Mouse (Mus musculus): Measurements from ENCODE around the gene Fkbp2. TPM values are rescaled to one million over a fixed set of nuclear protein-coding genes. Genes with fewer than 3 reads are reported as not detected.

The Fkbp2 gene
- polyA plus RNA-seq (2015; fragmentation: Illumina TruSeq; extraction: RNeasy Lipid Tissue Mini Kit (QIAGEN cat#74804); ENCODE audit: low read depth, low replicate concordance), result 240 TPM

GRCm38 (mm10) chr19:6980381-6981093, at the start of gene Fkbp2:
Fkbp2 (minus strand) TSS chr19:6980501.

GRCm38 (mm10) chr19:7019191-7019590, 38.9 kb upstream of the Fkbp2 start, which contains the start of gene Fermt3:
Fermt3 (minus strand) TSS chr19:7019469.

GRCm38 (mm10) chr19:6996006-6996405, 15.7 kb upstream of the Fkbp2 start, which contains the start of the genes Nudt22 and Trpt1:
Nudt22 (minus strand) TSS chr19:6996117.
Trpt1 (plus strand) TSS chr19:6996131.

GRCm38 (mm10) chr19:6992011-6992858, 11.9 kb upstream of the Fkbp2 start, which contains the start of gene Dnajc4:
Dnajc4 (minus strand) TSS chr19:6992572.

GRCm38 (mm10) chr19:6987061-6987903, 7.0 kb upstream of the Fkbp2 start, which contains the start of gene Vegfb:
Vegfb (minus strand) TSS chr19:6987651.

GRCm38 (mm10) chr19:6975537-6976521, 4.5 kb downstream of the Fkbp2 start, which contains the start of gene Plcb3:
Plcb3 (minus strand) TSS chr19:6976470.

GRCm38 (mm10) chr19:6974211-6975205, 5.8 kb downstream of the Fkbp2 start, which contains the start of gene Ppp1r14b:
Ppp1r14b (plus strand) TSS chr19:6974968.

GRCm38 (mm10) chr19:6942249-6942691, 38.0 kb downstream of the Fkbp2 start, which contains the start of gene Gpr137:
Gpr137 (minus strand) TSS chr19:6942480.

GRCm38 (mm10) chr19:6941372-6942248, 38.7 kb downstream of the Fkbp2 start, which contains the start of gene Bad:
Bad (plus strand) TSS chr19:6941861.

GRCm38 (mm10) chr19:6934195-6934977, 45.9 kb downstream of the Fkbp2 start, which contains the start of gene Kcnk4:
Kcnk4 (minus strand) TSS chr19:6934515.

Other genes with a start within 250 kb of the Fkbp2 start
- 30.3 TPM for gene Rps6ka4, start 139.9 kb downstream of the Fkbp2 start, polyA plus RNA-seq (2015; fragmentation: Illumina TruSeq; extraction: RNeasy Lipid Tissue Mini Kit (QIAGEN cat#74804); ENCODE audit: low read depth, low replicate concordance)
- 1.2 TPM for gene Ccdc88b, start 122.3 kb downstream of the Fkbp2 start, polyA plus RNA-seq (2015; fragmentation: Illumina TruSeq; extraction: RNeasy Lipid Tissue Mini Kit (QIAGEN cat#74804); ENCODE audit: low read depth, low replicate concordance)
- gene Trmt112, start 70.8 kb downstream of the Fkbp2 start, polyA plus RNA-seq (2015; fragmentation: Illumina TruSeq; extraction: RNeasy Lipid Tissue Mini Kit (QIAGEN cat#74804); ENCODE audit: low read depth, low replicate concordance), result 58.7 TPM
- gene Prdx5, start 70.4 kb downstream of the Fkbp2 start, polyA plus RNA-seq (2015; fragmentation: Illumina TruSeq; extraction: RNeasy Lipid Tissue Mini Kit (QIAGEN cat#74804); ENCODE audit: low read depth, low replicate concordance), result 507 TPM
- 63.1 TPM for gene Esrra, start 58.7 kb downstream of the Fkbp2 start, polyA plus RNA-seq (2015; fragmentation: Illumina TruSeq; extraction: RNeasy Lipid Tissue Mini Kit (QIAGEN cat#74804); ENCODE audit: low read depth, low replicate concordance)
- 13.3 TPM for gene Catsperz, start 55.1 kb downstream of the Fkbp2 start, polyA plus RNA-seq (2015; fragmentation: Illumina TruSeq; extraction: RNeasy Lipid Tissue Mini Kit (QIAGEN cat#74804); ENCODE audit: low read depth, low replicate concordance)
- 27.2 TPM for gene Kcnk4, start 46.0 kb downstream of the Fkbp2 start, polyA plus RNA-seq (2015; fragmentation: Illumina TruSeq; extraction: RNeasy Lipid Tissue Mini Kit (QIAGEN cat#74804); ENCODE audit: low read depth, low replicate concordance)
- gene Bad, start 38.6 kb downstream of the Fkbp2 start, polyA plus RNA-seq (2015; fragmentation: Illumina TruSeq; extraction: RNeasy Lipid Tissue Mini Kit (QIAGEN cat#74804); ENCODE audit: low read depth, low replicate concordance), result 76.2 TPM
- gene Gpr137, start 38.0 kb downstream of the Fkbp2 start, polyA plus RNA-seq (2015; fragmentation: Illumina TruSeq; extraction: RNeasy Lipid Tissue Mini Kit (QIAGEN cat#74804); ENCODE audit: low read depth, low replicate concordance), result 114 TPM
- 51.1 TPM for gene Ppp1r14b, start 5.5 kb downstream of the Fkbp2 start, polyA plus RNA-seq (2015; fragmentation: Illumina TruSeq; extraction: RNeasy Lipid Tissue Mini Kit (QIAGEN cat#74804); ENCODE audit: low read depth, low replicate concordance)
- 10.9 TPM for gene Plcb3, start 4.0 kb downstream of the Fkbp2 start, polyA plus RNA-seq (2015; fragmentation: Illumina TruSeq; extraction: RNeasy Lipid Tissue Mini Kit (QIAGEN cat#74804); ENCODE audit: low read depth, low replicate concordance)
- 79.8 TPM for gene Vegfb, start 7.2 kb upstream of the Fkbp2 start, polyA plus RNA-seq (2015; fragmentation: Illumina TruSeq; extraction: RNeasy Lipid Tissue Mini Kit (QIAGEN cat#74804); ENCODE audit: low read depth, low replicate concordance)
- gene Dnajc4, start 12.1 kb upstream of the Fkbp2 start, polyA plus RNA-seq (2015; fragmentation: Illumina TruSeq; extraction: RNeasy Lipid Tissue Mini Kit (QIAGEN cat#74804); ENCODE audit: low read depth, low replicate concordance), result 27.9 TPM
- gene Nudt22, start 15.6 kb upstream of the Fkbp2 start, polyA plus RNA-seq (2015; fragmentation: Illumina TruSeq; extraction: RNeasy Lipid Tissue Mini Kit (QIAGEN cat#74804); ENCODE audit: low read depth, low replicate concordance), result 14.3 TPM
- gene Trpt1, start 15.6 kb upstream of the Fkbp2 start, polyA plus RNA-seq (2015; fragmentation: Illumina TruSeq; extraction: RNeasy Lipid Tissue Mini Kit (QIAGEN cat#74804); ENCODE audit: low read depth, low replicate concordance), result 21.3 TPM
- 3.8 TPM for gene Fermt3, start 39.0 kb upstream of the Fkbp2 start, polyA plus RNA-seq (2015; fragmentation: Illumina TruSeq; extraction: RNeasy Lipid Tissue Mini Kit (QIAGEN cat#74804); ENCODE audit: low read depth, low replicate concordance)
- 245 TPM for gene Stip1, start 59.5 kb upstream of the Fkbp2 start, polyA plus RNA-seq (2015; fragmentation: Illumina TruSeq; extraction: RNeasy Lipid Tissue Mini Kit (QIAGEN cat#74804); ENCODE audit: low read depth, low replicate concordance)
- gene Macrod1, start 76.3 kb upstream of the Fkbp2 start, polyA plus RNA-seq (2015; fragmentation: Illumina TruSeq; extraction: RNeasy Lipid Tissue Mini Kit (QIAGEN cat#74804); ENCODE audit: low read depth, low replicate concordance), result 16.9 TPM
- gene Flrt1, start 125.2 kb upstream of the Fkbp2 start, polyA plus RNA-seq (2015; fragmentation: Illumina TruSeq; extraction: RNeasy Lipid Tissue Mini Kit (QIAGEN cat#74804); ENCODE audit: low read depth, low replicate concordance), result 9.3 TPM
- 209 TPM for gene Otub1, start 225.8 kb upstream of the Fkbp2 start, polyA plus RNA-seq (2015; fragmentation: Illumina TruSeq; extraction: RNeasy Lipid Tissue Mini Kit (QIAGEN cat#74804); ENCODE audit: low read depth, low replicate concordance)
- gene Cox8a, start 237.1 kb upstream of the Fkbp2 start, polyA plus RNA-seq (2015; fragmentation: Illumina TruSeq; extraction: RNeasy Lipid Tissue Mini Kit (QIAGEN cat#74804); ENCODE audit: low read depth, low replicate concordance), result 1,368 TPM

Measured in brain, adult 10 weeks (tissue).